In genomic region chr1:149867323-149867722, GRCm38 (mm10) we compare ENCODE assay signal across 19 mouse cellular contexts.
DNase-seq lines count a peak whose midpoint lies in the region; TF ChIP-seq lines count a peak whose summit lies in the region.
"Had no signal": no experiment of that assay in that cellular context is flagged by ENCODE, and none has a peak within 500 bp of the region (broad histone marks: within the 10 kb centered on the region; RNA-seq: fewer than 3 reads in every experiment).

No protein-coding gene starts in this region.

- H3K27ac ChIP-seq in cortical plate, adult 2 months (ENCODE audit: insufficient read depth, low read length): 0 out of 2 replicates have a peak overlapping the region, but pooled peaks have one; percentile 72
- H3K27ac ChIP-seq: heart, embryonic 13.5 days; hindbrain, embryonic 13.5 days; midbrain, embryonic 15.5 days had no signal

- peak; percentile 34 to 48 for DNase-seq in layer of hippocampus, adult 8-10 months (ENCODE audit: low spot score in 2 of 2)
- DNase-seq in layer of hippocampus, postnatal 25 days (ENCODE audit: extremely low spot score in 1 of 2, low spot score in 1 of 2): no peak
- peak; percentile 63 for DNase-seq in 416B (ENCODE audit: low read depth)
- DNase-seq in left cerebral cortex, postnatal 25 days (ENCODE audit: low spot score in 2 of 2): peak; percentile 41 to 96
- no peak for DNase-seq in ovary, postnatal 10 days (ENCODE audit: low spot score)
- DNase-seq in adrenal gland, postnatal 36 days: no peak
- DNase-seq: adrenal gland, adult 8-10 months; B cell, adult 2 months; cerebellum, adult 9-11 months; kidney, adult 9 months; kidney, postnatal 36 days; liver; thymus, postnatal 36 days had no signal

- peaks cover 11% of the 10 kb centered on the region for H3K4me1 ChIP-seq in cortical plate, adult 2 months (ENCODE audit: control insufficient read depth, insufficient read depth, low read length)
- H3K4me1 ChIP-seq: hindbrain, embryonic 13.5 days; midbrain, embryonic 15.5 days had no signal

- TF ChIP-seq POLR2A in cortical plate, adult 2 months (IDR thresholded peaks at IDR 0.05; ENCODE audit: extremely low read depth, insufficient read depth, low read length): no peak

- no peak overlapping the region for H3K4me3 ChIP-seq in cortical plate, adult 2 months (ENCODE audit: insufficient read depth, low read length)
- H3K4me3 ChIP-seq: heart, embryonic 13.5 days; hindbrain, embryonic 13.5 days; megakaryocyte, embryonic 14.5 days; midbrain, embryonic 15.5 days; myocyte had no signal

- no peak for TF ChIP-seq CTCF in cortical plate, adult 2 months (IDR thresholded peaks at IDR 0.05; ENCODE audit: extremely low read depth, insufficient read depth, low read length)

- intact Hi-C loops in left cerebral cortex, postnatal 25 days (cut with DNase I): loop anchor here (1.0 to 2.0 kb wide), 2 partner anchors 231 to 251 kb away; no protein-coding TSS in a partner anchor

Comparison
In these comparisons a context has a peak if more than half of its experiments do, and no peak if none do; other contexts are left out.
1. DNase-seq: peak in layer of hippocampus, adult 8-10 months (2 of 2), 416B (single experiment) and left cerebral cortex, postnatal 25 days (2 of 2); none in layer of hippocampus, postnatal 25 days (0 of 2), ovary, postnatal 10 days (single experiment) and adrenal gland, postnatal 36 days (0 of 2).